Mouse (Mus musculus): ENCODE results near the gene Adprhl2.

Gene Adprhl2

DNA sequence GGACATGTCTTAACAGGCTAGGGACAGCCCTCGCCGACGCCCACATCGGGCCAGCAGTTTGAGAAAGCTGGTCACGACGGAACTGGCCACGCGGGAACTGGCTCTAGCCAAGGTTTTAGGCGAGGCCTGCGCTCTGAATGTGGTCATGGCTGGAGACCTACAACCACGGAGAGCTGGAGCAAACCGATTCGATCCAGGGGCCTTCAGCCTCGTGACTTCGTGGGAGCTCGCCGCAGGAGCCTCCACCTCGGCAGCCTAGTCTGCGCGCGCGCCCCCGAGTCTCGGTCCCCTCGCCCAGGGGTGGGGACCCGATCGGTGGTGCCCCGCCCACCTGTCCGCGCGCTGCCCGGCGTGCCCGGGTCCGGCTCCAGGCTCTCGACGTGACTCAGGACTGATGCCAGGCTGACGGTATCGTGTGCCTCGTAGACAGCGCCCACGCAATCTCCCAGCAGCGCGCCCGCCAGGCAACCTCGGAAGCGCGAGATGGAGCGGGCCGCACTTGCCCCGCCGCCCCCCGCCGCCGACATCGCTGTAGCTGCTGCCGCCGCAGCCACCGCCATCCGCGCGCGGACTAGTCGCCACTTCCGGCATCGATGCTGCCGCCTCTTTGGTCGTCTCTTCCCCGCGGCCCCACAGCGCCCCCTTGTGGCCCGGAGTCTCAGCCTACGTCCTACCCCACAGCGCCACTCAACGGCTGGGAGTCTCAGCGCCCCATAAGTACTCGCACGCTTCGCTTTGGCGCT is at the start of gene Adprhl2:
TSS of gene Adprhl2 (minus strand) at position 593 of the 743 bp plus-strand sequence.
- under 1% methylated on average over 78 of the region's 80 CpGs for WGBS

DNA sequence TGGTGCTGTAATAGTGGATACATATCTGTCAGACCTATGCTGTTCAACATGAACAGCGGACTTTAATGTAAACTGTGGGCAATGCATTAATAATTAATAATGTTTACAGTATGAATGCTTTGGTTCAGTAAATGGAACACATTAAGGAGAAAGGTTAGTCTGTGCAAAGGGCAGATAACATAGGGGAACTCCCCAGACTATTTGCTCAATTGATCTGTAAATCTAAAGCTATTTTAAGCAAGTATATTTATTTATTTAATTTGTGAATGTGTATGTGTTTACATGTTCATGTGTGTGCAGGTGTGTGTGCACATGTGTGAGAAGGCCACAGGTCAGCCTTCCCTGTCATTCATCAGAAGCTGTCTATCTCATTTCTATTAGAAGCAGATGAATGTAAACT is 38.6 kb upstream of the Adprhl2 start:
- WGBS: 100% methylated on average over 1 of the region's 1 CpGs

DNA sequence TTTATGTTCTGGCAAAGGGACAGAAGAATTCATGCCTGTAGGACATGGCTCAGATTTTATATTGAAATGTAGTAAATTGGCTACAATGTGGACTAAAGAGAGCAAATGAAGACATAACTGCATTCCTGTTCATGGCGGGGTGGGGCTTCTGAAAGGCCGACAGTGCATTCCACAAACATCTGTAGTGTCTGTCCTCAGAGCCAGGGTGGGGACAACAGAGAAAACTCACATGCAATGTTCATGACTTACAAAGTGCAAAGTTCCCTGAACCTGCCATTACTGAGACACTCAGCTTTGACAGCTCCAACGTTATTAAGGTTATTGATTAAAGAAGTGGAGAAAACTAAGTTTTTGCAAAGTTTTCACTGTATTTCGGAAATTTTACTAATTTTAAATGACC is 21.9 kb upstream of the Adprhl2 start:
- WGBS: 84% methylated on average over 4 of the region's 4 CpGs

DNA sequence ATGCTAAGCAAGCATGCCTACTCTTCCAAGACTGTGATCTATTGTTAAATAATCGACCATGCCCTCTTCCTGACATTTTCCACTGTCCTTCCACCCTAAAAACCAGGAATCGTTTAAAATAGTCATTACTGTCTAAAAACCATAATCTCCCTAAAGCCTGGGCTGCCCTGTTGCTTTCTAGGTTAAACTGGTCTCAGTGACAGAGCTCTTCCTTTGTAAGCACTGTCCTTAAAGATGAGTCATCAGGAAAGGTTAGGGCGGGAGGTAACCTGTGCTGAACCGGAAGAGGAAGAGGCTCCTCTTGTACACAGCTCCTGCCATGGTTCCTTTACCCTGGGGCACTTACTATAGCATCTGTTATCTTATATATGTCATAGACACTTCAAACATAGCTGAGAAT is 18.0 kb upstream of the Adprhl2 start:
- 67% methylated on average over 4 of the region's 4 CpGs for WGBS

DNA sequence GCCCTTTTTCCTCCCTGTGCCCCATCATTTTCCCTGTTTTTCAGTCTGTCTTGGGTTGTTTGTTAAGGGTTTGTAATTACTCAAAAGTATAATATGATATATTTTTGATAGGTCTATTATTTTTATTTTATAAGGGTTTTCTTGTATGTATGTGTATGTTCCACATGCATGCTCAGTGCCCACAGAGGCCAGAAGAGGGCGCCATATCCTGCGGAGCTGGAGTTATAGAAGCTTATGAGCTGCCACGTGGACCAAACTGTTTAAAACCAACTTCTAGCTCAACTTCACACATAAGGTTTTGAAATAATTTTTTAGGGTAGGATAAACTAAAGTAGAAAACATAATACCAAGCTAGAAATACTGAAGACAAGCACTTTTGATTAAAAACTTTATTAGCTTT is 10.9 kb upstream of the Adprhl2 start:
- 52% methylated on average over 3 of the region's 3 CpGs for WGBS

DNA sequence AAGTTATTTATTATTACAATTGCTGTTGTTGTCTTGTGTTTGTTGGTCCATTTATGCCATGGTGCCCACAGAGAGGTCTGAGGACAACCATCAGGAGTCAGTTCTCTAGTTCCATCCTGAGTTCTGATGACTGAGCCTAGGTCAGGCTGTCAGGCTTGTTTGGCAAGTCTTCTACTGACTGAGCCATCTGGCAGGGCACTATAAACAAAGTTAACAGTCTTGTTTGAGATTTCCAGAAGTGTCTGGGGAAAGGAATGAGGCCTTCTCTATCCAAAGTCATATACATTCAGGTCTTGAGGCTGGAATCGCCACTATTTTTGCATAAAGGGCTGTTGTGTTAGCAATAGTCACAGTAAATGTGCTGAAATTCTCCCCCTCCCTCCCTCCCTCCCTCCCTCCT is 10.2 kb upstream of the Adprhl2 start:
- WGBS: 72% methylated on average over 1 of the region's 1 CpGs

DNA sequence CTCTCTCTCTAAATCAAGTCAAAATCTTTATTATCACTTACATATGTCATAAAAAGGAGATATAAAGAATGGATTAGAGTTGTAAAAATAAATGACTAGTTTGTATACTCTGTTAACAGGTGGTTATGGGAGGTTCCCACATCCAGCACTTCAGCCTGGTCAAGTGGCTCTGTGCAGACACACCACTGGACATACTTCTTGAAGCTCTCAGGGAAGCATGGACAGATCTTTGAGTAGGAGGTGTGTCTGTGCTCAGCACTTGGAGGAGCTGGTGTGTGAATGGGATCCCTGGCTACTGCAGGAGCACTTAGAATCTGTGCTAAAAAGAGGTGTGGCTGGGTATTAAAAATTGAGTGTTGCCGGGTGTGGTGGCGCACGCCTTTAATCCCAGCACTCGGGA is 8.8 kb upstream of the Adprhl2 start:
- 81% methylated on average over 4 of the region's 4 CpGs for WGBS

DNA sequence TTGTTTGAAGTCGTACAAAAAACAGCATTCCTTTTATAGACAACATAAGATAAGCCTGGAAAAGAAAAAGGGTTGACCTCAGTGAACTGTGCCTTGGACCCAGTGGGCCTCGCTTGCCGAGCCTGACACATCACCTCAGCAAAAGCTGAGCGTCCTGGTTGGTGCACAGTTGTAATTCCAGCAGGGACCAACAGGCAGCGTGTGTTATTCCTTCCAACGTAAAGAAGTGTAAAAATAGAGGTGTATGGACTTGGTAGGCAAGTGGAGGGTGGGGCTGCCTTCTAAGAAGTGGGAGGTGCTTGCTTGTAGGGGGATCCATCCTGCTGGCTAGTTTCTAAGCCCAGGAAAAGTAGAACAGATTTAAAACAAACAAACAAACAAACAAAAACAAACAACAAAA is 4.5 kb upstream of the Adprhl2 start:
- 45% methylated on average over 6 of the region's 6 CpGs for WGBS

DNA sequence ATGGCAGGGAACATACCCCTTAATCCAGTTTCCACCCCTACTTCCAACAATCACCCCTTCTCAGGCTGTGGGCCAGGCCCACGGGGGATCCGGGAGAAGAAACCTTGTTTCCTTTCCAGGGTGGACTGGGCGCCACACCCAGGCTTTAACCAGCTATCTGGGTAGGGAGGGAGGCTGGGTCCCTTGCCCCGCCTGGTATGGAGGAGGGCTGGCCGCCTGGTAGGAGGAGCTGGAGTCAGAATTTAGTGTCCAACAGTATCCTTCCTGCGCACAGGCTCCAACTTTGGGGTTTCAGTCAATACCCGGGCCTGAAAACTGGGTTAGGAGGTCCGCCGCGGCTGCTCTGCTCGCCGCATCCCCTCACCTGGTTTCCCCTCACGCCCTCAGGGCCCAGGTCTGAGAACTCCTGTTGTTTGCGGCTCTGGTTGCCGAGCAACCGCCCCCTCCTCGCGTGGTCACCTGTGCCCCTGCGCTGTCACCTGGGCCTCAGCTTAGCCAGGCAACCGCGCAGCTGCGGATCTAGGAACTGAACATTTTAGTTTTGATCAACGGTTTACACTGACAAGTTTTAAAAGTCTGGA is 3.9 kb upstream of the Adprhl2 start, which contains the start of gene Tekt2:
TSS of gene Tekt2 (minus strand) at position 408 of the 581 bp plus-strand sequence.
- WGBS: 36% methylated on average over 23 of the region's 23 CpGs

DNA sequence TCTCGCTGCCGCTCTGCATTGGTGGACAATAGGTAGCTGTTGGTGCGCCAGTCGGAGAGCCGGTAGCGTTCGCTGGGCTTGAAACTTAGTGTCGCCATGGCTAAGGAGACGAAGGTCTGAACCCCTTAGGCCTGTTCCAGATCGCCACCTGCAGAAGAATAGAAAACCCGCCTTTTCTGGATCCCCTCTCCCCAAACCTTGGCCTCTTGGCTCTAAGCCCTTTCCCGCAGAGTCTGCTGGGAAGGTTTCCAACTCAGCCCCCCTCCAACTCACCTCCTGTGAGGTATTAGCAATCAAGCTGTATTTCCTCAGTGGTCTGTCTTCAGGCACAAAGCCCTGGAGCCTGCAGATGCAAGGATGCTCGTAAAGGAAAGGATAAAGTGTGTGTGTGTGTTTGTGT is 3.4 kb upstream of the Adprhl2 start:
- 59% methylated on average over 13 of the region's 13 CpGs for WGBS

DNA sequence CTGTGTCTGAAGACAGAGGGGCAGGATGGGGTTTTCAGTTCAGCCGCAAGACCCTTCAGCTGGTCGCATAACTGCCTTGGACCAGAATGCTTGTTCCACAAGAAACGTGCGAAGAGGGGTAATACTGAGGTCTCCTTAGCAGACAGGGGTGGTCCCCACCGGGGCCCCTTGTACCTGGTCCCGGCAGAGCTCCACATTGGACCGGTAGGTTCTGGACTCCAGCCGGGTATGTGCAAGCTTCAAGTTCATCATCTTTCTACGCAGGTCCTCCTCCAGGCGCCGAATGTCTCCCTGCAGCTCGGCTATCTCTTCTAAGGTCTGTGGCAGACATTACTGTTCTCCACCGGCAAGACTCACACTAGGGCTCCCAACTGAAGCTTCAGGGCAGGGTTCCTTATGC is 1.1 kb upstream of the Adprhl2 start:
- WGBS: 98% methylated on average over 13 of the region's 13 CpGs

DNA sequence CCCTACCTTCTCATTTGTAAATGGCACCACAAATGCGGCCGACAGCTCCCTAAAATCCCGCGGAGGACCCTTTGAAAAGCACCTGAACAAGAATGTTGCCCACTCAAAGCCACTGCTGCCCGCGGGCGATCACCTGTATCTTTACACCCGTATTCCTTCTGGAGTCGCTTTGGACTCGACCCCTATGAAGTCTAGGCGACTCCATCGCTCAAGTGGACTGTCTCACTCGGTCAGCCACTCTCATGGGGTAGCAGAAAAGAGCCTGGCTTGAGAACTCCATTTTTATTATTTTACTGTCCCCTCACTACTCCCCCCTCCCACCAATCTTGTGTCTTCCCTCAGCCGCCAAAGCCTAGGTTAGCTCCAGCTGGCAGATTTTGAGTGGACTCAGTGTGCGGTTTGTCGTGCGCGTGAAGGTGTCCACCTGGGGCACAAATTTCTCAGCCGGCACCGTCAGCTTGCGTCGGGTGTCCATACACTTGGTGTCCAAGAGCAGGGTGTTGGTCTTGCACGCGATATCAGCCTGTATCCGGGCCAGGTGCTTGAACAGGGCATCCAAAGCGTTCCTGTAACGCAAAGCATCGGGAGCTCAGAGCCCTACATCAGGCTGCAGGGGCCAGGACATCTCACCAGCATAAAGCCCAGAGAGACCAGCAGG is 480 bp upstream of the Adprhl2 start:
- 56% methylated on average over 28 of the region's 28 CpGs for WGBS

DNA sequence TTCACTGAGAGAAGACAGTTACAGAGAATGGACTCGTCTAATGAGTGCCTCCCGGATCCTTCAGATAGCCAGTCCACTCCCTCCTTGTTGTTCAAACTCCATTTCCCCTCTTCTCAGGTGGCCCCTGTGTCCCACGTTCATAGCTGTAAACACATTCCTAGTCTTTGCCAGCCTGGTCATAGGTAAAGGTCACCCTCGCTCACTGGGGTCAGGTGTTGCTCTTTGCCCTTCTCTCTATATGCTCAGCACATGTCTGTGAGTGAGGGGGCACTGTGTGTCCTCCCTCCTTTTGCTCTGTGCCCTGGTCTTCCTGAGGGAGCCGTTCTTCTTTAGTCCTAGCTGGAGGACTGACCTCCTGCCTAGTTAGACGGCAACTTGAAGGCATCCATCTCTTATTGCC is 1.7 kb downstream of the Adprhl2 start:
- WGBS: 88% methylated on average over 6 of the region's 6 CpGs

DNA sequence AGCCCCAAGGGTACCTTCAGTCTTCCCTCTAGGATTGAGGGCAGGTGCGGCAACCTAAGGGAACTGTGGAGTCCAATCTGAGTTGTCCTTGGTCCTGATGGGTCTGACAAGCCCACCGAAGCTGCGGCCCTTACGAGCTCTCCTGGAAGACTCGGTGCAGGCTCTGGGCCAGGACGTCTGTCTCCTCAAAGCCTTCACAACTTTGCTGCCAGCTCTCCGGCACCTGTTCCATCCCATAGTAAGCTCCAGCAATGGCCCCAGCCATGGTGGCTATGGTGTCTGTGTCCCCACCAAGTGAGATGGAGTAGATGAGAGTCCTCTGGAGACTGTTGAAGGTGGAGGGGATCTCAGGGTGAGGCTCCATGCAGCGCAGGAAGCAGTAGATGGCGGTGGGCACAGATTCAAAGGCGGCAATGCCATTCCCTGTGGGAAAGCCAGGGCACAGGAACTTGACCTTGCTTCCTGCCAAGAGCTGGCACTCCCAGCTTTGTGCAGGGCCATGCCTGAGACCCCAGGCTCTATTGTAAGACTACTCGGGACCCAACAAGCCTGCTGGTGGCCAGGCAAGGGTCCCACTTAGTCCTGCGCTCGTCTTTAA is 5.0 kb downstream of the Adprhl2 start:
- 83% methylated on average over 13 of the region's 13 CpGs for WGBS

DNA sequence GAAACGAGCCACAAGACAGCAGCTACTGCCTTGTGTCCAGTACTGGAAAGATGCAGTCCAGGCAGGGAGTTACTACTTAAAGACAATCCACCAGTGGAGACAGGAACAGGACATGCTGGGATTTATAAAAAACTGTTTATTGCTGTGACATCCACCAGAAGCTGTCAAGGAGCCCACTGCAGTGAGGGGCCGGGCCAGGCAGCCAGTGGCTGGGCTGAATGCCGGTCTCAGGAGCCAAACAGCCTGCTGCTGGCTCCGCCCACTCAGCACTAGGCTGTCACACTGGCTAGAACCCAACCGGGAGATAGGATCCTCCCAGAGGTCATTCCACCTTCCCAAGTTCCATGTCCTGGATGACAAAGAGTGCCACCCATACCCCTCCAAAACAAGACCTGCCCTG is 5.6 kb downstream of the Adprhl2 start:
- WGBS: 28% methylated on average over 5 of the region's 5 CpGs

DNA sequence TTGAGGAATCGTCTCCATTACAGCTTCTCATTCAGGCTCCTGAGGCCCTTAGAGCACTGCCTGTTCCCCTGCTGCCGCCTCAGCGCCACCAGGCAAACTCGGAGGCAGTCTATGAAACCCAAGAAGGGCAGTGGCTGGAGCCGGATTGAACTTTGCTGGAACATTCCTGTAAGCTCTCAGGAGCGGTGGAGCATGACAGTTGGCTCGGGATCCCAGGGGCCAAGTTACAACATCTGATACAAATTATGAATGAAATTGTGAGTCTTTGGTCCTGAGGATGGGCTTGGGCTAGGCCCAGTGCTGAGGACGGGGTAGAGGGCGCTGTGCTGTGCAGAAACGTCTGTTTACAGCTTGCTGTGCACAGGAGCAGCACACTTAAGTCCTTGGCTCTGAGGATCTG is 7.1 kb downstream of the Adprhl2 start:
- WGBS: 75% methylated on average over 10 of the region's 10 CpGs

DNA sequence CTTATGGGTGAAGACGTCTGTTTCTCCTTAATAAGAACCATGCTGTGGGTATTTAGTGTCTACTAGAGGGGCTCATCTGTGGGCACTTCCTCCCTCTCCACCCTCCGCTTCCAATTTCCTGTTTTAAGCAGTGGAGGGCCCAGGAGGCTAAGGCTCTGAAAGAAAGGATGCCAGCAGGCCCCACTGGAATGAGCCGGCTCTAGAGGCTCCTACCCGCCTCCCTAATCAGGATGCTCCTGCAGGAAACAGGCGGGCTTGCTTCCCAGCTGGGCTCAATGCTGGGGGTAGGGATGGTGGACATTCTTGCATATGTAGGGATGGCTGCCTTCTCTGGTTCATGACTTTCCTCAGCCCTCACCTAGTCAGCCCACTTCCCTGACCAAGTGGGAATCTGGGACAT is 8.3 kb downstream of the Adprhl2 start:
- WGBS: 62% methylated on average over 5 of the region's 5 CpGs

DNA sequence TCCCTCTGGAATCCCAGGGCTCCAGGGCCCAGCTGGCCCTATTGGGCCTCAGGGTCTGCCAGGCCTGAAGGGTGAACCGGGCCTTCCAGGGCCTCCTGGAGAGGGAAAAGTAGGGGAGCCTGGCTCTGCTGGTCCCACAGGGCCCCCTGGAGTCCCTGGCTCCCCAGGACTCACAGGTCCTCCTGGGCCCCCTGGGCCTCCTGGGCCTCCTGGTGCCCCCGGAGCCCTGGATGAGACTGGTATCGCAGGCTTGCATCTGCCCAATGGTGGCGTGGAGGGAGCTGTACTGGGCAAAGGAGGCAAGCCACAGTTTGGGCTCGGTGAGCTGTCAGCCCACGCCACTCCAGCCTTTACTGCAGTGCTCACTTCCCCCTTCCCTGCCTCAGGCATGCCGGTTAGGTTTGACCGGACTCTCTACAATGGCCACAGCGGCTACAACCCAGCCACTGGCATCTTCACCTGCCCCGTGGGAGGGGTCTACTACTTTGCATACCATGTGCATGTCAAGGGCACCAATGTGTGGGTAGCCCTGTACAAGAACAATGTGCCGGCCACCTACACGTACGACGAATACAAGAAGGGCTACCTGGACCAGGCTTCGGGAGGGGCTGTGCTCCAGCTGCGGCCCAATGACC is 9.8 kb downstream of the Adprhl2 start:
- WGBS: 93% methylated on average over 16 of the region's 16 CpGs

DNA sequence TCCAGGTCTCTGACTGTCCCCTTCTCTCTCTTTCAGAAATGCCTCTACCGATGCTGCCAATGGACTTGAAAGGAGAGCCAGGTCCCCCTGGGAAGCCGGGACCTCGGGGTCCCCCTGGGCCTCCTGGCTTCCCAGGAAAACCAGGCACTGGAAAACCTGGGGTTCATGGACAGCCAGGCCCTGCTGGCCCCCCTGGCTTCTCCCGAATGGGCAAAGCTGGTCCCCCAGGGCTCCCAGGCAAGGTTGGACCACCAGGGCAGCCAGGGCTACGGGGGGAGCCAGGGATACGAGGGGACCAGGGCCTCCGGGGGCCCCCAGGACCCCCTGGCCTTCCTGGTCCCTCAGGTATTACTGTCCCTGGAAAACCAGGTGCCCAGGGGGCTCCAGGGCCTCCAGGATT is 11.2 kb downstream of the Adprhl2 start:
- WGBS: 80% methylated on average over 7 of the region's 7 CpGs

DNA sequence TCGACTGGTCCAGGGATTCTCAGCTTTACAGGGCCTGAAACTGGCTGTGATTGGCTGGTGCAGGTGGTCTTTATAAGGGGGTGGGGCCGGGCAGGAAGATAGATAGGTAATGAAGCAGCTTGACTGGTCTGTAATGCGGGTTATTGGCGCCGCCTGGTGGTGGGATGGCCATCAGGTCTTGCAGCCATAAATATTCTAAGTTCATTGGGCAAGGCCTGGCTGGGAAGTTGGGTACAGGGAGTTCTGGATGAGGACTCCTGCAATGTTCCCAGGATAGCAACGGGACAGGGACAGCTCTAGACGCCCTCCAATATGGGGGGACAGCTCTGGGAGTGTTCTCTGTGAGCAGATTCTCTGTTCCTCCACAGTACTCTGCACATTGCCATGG is 11.6 kb downstream of the Adprhl2 start:
- 15% methylated on average over 7 of the region's 7 CpGs for WGBS

DNA sequence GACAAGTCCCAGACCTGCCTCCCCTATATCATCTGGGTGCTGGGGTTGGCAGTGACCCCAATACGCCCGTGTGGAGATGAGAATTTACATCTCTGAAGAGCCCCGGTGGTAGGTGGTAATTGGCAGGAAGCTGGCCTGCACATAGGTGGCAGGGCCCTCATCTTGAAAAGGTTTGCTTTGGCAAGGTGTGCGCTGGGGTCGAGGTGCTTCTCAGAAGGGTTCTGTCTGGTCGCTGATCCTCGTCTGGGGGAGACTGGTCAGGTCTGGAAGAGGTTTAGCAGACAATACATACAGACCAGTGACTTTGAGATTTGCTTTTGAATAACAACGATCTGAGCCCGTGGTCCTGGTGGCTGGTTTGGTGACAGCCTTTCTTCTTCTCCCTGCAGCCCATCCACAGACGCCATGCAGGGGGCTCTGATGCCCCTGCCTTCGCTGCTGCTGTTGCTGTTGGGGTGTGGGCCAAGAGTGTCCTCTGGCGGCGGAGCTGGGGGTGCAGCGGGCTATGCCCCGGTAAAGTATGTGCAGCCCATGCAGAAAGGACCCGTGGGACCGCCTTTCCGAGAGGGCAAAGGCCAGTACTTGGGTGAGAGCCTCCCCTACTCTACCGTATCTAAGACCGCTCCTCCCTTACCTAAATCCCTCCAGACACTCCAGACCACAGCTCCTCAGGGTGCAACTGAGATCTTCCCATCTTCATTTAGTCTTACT is 12.1 kb downstream of the Adprhl2 start:
- 24% methylated on average over 20 of the region's 20 CpGs for WGBS

DNA sequence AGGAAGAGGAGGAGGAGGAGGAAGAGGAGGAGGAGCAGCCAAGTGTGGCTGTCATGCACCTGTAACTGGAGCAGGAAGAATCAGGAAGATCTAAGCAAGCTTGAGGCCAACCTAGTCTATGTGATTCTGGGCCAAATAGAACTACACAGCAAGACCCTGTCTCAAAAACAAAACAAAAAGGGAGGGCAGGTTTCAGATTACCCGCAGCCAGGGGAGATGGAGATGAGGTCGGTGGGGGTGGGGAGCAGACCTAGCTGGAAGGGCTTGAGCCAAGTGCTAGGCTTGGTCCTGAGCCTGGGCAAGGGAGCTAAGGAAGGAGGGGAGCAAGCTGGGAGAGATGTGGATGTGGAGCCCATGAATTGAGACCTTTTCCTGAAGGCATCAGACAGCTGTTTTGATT is 14.7 kb downstream of the Adprhl2 start:
- 28% methylated on average over 2 of the region's 2 CpGs for WGBS
